Mouse (Mus musculus): ENCODE measurements around the gene Abcc10. TPM values are rescaled to one million over a fixed set of nuclear protein-coding genes. Genes with fewer than 3 reads are reported as not detected.

Gene Abcc10
- polyA plus RNA-seq, 1 experiment: 37.5 TPM

GRCm38 (mm10) chr17:46322046-46322823 lies 5.9 kb downstream of the Abcc10 start:
- Histone ChIP-seq H3K4me3 (ENCODE audit: low read depth, low read length) (peak overlapping the region; percentile 12; the same call in 1 of the 2 replicates), H3K36me3 (ENCODE audit: control insufficient read depth, insufficient read depth, low read length) (peaks cover 8% of the 10 kb centered on the region; the same call in 1 of the 2 replicates), H3K27me3 (ENCODE audit: control insufficient read depth, insufficient read depth, low read length) (no peaks in the 10 kb centered on the region), H3K27ac (ENCODE audit: insufficient read depth, low read depth, low read length) (peak overlapping the region; percentile 100), H3K4me1 (ENCODE audit: control insufficient read depth, insufficient read depth, insufficient read length, low read length) (peaks cover 22% of the 10 kb centered on the region)
- WGBS: 28% methylated on average over 14 of the region's 14 CpGs
- TF ChIP-seq POLR2A (IDR thresholded peaks at IDR 0.05; ENCODE audit: low read depth, low read length) (no peak), CTCF (IDR thresholded peaks at IDR 0.05; ENCODE audit: extremely low read depth, insufficient read length, insufficient replicate concordance, low read depth, low read length) (no peak)

- TF ChIP-seq POLR2A (IDR thresholded peaks at IDR 0.05; ENCODE audit: low read depth, low read length) (no peak), CTCF (IDR thresholded peaks at IDR 0.05; ENCODE audit: extremely low read depth, insufficient read length, insufficient replicate concordance, low read depth, low read length) (no peak)
- H3K27me3 ChIP-seq (ENCODE audit: control insufficient read depth, insufficient read depth, low read length): no peaks in the 10 kb centered on the region
- H3K27ac ChIP-seq (ENCODE audit: insufficient read depth, low read depth, low read length): no peak overlapping the region
- H3K36me3 ChIP-seq (ENCODE audit: control insufficient read depth, insufficient read depth, low read length): peaks cover 8% of the 10 kb centered on the region; the same call in 1 of the 2 replicates
- WGBS: 81% methylated on average over 6 of the region's 6 CpGs
- H3K4me1 ChIP-seq (ENCODE audit: control insufficient read depth, insufficient read depth, insufficient read length, low read length): peaks cover 22% of the 10 kb centered on the region
- H3K4me3 ChIP-seq (ENCODE audit: low read depth, low read length): no peak overlapping the region
Observed at GRCm38 (mm10) chr17:46320492-46320891, 7.7 kb downstream of the Abcc10 start.

- peaks cover 1% of the 10 kb centered on the region; the same call in 1 of the 2 replicates for H3K4me1 ChIP-seq (ENCODE audit: control insufficient read depth, insufficient read depth, insufficient read length, low read length)
- 86% methylated on average over 10 of the region's 10 CpGs for WGBS
- TF ChIP-seq POLR2A (IDR thresholded peaks at IDR 0.05; ENCODE audit: low read depth, low read length) (no peak), CTCF (IDR thresholded peaks at IDR 0.05; ENCODE audit: extremely low read depth, insufficient read length, insufficient replicate concordance, low read depth, low read length) (no peak)
- H3K27ac ChIP-seq (ENCODE audit: insufficient read depth, low read depth, low read length): no peak overlapping the region
- no peaks in the 10 kb centered on the region for H3K27me3 ChIP-seq (ENCODE audit: control insufficient read depth, insufficient read depth, low read length)
- H3K36me3 ChIP-seq (ENCODE audit: control insufficient read depth, insufficient read depth, low read length): peaks cover 15% of the 10 kb centered on the region
- no peak overlapping the region for H3K4me3 ChIP-seq (ENCODE audit: low read depth, low read length)
Observed at GRCm38 (mm10) chr17:46315813-46316212, 12.3 kb downstream of the Abcc10 start.

GRCm38 (mm10) chr17:46313135-46313715 lies 14.9 kb downstream of the Abcc10 start:
- H3K4me3 ChIP-seq (ENCODE audit: low read depth, low read length): no peak overlapping the region
- WGBS: 88% methylated on average over 9 of the region's 9 CpGs

GRCm38 (mm10) chr17:46310515-46310914 lies 17.6 kb downstream of the Abcc10 start:
- Histone ChIP-seq H3K27ac (ENCODE audit: insufficient read depth, low read depth, low read length) (no peak overlapping the region), H3K27me3 (ENCODE audit: control insufficient read depth, insufficient read depth, low read length) (no peaks in the 10 kb centered on the region), H3K4me1 (ENCODE audit: control insufficient read depth, insufficient read depth, insufficient read length, low read length) (no peaks in the 10 kb centered on the region), H3K4me3 (ENCODE audit: low read depth, low read length) (no peak overlapping the region), H3K36me3 (ENCODE audit: control insufficient read depth, insufficient read depth, low read length) (peaks cover 36% of the 10 kb centered on the region)
- TF ChIP-seq POLR2A (IDR thresholded peaks at IDR 0.05; ENCODE audit: low read depth, low read length) (no peak), CTCF (IDR thresholded peaks at IDR 0.05; ENCODE audit: extremely low read depth, insufficient read length, insufficient replicate concordance, low read depth, low read length) (no peak)
- WGBS: 87% methylated on average over 10 of the region's 10 CpGs

More at GRCm38 (mm10) chr17:46313135-46313715, 14.9 kb downstream of the Abcc10 start:
- H3K4me1 ChIP-seq (ENCODE audit: control insufficient read depth, insufficient read depth, insufficient read length, low read length): no peaks in the 10 kb centered on the region
- H3K36me3 ChIP-seq (ENCODE audit: control insufficient read depth, insufficient read depth, low read length): peaks cover 26% of the 10 kb centered on the region
- TF ChIP-seq POLR2A (IDR thresholded peaks at IDR 0.05; ENCODE audit: low read depth, low read length) (no peak), CTCF (IDR thresholded peaks at IDR 0.05; ENCODE audit: extremely low read depth, insufficient read length, insufficient replicate concordance, low read depth, low read length) (no peak)
- H3K27ac ChIP-seq (ENCODE audit: insufficient read depth, low read depth, low read length): no peak overlapping the region
- H3K27me3 ChIP-seq (ENCODE audit: control insufficient read depth, insufficient read depth, low read length): no peaks in the 10 kb centered on the region

GRCm38 (mm10) chr17:46309835-46310234 lies 18.3 kb downstream of the Abcc10 start:
- 85% methylated on average over 12 of the region's 12 CpGs for WGBS

GRCm38 (mm10) chr17:46306956-46307355 lies 21.2 kb downstream of the Abcc10 start:
- 94% methylated on average over 15 of the region's 15 CpGs for WGBS
- no peaks in the 10 kb centered on the region for H3K4me1 ChIP-seq (ENCODE audit: control insufficient read depth, insufficient read depth, insufficient read length, low read length)
- no peaks in the 10 kb centered on the region for H3K27me3 ChIP-seq (ENCODE audit: control insufficient read depth, insufficient read depth, low read length)
- no peak overlapping the region for H3K4me3 ChIP-seq (ENCODE audit: low read depth, low read length)
- no peak overlapping the region for H3K27ac ChIP-seq (ENCODE audit: insufficient read depth, low read depth, low read length)
- no peak for TF ChIP-seq POLR2A (IDR thresholded peaks at IDR 0.05; ENCODE audit: low read depth, low read length)
- no peak for TF ChIP-seq CTCF (IDR thresholded peaks at IDR 0.05; ENCODE audit: extremely low read depth, insufficient read length, insufficient replicate concordance, low read depth, low read length)
- peaks cover 43% of the 10 kb centered on the region for H3K36me3 ChIP-seq (ENCODE audit: control insufficient read depth, insufficient read depth, low read length)

More at GRCm38 (mm10) chr17:46309835-46310234, 18.3 kb downstream of the Abcc10 start:
- H3K27ac ChIP-seq (ENCODE audit: insufficient read depth, low read depth, low read length): no peak overlapping the region
- H3K4me1 ChIP-seq (ENCODE audit: control insufficient read depth, insufficient read depth, insufficient read length, low read length): no peaks in the 10 kb centered on the region
- H3K27me3 ChIP-seq (ENCODE audit: control insufficient read depth, insufficient read depth, low read length): no peaks in the 10 kb centered on the region
- no peak for TF ChIP-seq POLR2A (IDR thresholded peaks at IDR 0.05; ENCODE audit: low read depth, low read length)
- no peak for TF ChIP-seq CTCF (IDR thresholded peaks at IDR 0.05; ENCODE audit: extremely low read depth, insufficient read length, insufficient replicate concordance, low read depth, low read length)
- H3K4me3 ChIP-seq (ENCODE audit: low read depth, low read length): no peak overlapping the region
- H3K36me3 ChIP-seq (ENCODE audit: control insufficient read depth, insufficient read depth, low read length): peaks cover 40% of the 10 kb centered on the region
